Mouse (Mus musculus) cortical plate, adult 2 months (tissue): ENCODE results near the gene Slc16a13.

Source experiments
- CTCF ChIP-seq: fragments of 200-500 bp; IDR thresholded peaks from 2 replicates; pipeline ENCODE4 v1.5.1; 2011; ENCODE audit warnings: mild to moderate bottlenecking, control low read depth, low read length; ENCODE audit not compliant: insufficient read depth; ENCODE audit errors: extremely low read depth
- POLR2A ChIP-seq: fragments of 200-500 bp; IDR thresholded peaks from 2 replicates; pipeline ENCODE4 v1.6.1; 2011; ENCODE audit warnings: mild to moderate bottlenecking, low read length, control low read depth; ENCODE audit not compliant: insufficient read depth; ENCODE audit errors: extremely low read depth

GRCm38 (mm10) chr11:70212423-70212822 lies 8.4 kb downstream of the Slc16a13 start, which contains the start of gene Slc16a11:
- no peak for TF ChIP-seq CTCF
- no peak for TF ChIP-seq POLR2A
